Mouse (Mus musculus): Measurements from ENCODE around the gene Actrt2. TPM values are rescaled to one million over a fixed set of nuclear protein-coding genes. Genes with fewer than 3 reads are reported as not detected.

Gene Actrt2
- total RNA-seq, 2 experiments from 2014 or later: not detected

GRCm38 (mm10) chr4:154641296-154642110 lies 26.2 kb downstream of the Actrt2 start:
- intact Hi-C loops (cut with DNase I): loop anchor here (5.0 kb wide), 1 partner anchor 134 kb away; no protein-coding TSS in a partner anchor
- no peak for TF ChIP-seq CTCF (IDR thresholded peaks at IDR 0.05)
- Histone ChIP-seq H3K27ac (0 out of 2 replicates have a peak overlapping the region, but pooled peaks have one; percentile 26), H3K4me3 (no peak overlapping the region)
- no peak for DNase-seq (ENCODE audit: extremely low spot score in 1 of 2, low spot score in 2 of 2)

- intact Hi-C loops (cut with DNase I): loop anchor here (5.0 kb wide), 1 partner anchor 133 kb away; no protein-coding TSS in a partner anchor
- no peak overlapping the region for H3K4me3 ChIP-seq
Observed at GRCm38 (mm10) chr4:154640443-154641295, 27.0 kb downstream of the Actrt2 start.

GRCm38 (mm10) chr4:154639591-154640442 lies 27.9 kb downstream of the Actrt2 start:
- TF ChIP-seq CTCF (IDR thresholded peaks at IDR 0.05): no peak
- H3K27ac ChIP-seq: peak overlapping the region; percentile 44; the same call in 1 of the 2 replicates
- no peak overlapping the region for H3K4me3 ChIP-seq
- no peak for DNase-seq (ENCODE audit: extremely low spot score in 1 of 2, low spot score in 2 of 2)
- intact Hi-C loops (cut with DNase I): loop anchor here (5.0 kb wide), 2 partner anchors 133 to 193 kb away; no protein-coding TSS in a partner anchor

More at GRCm38 (mm10) chr4:154640443-154641295, 27.0 kb downstream of the Actrt2 start:
- H3K27ac ChIP-seq: no peak overlapping the region; the same call in 1 of the 2 replicates
- no peak for TF ChIP-seq CTCF (IDR thresholded peaks at IDR 0.05)
- DNase-seq (ENCODE audit: extremely low spot score in 1 of 2, low spot score in 2 of 2): no peak

GRCm38 (mm10) chr4:154639126-154639525 lies 28.5 kb downstream of the Actrt2 start:
- 0 out of 2 replicates have a peak overlapping the region, but pooled peaks have one; percentile 18 for H3K4me3 ChIP-seq
- TF ChIP-seq CTCF (IDR thresholded peaks at IDR 0.05): peak; percentile 8; the same call in 1 of the 2 replicates
- intact Hi-C loops (cut with DNase I): loop anchor here (5.0 kb wide), 1 partner anchor 192 kb away; no protein-coding TSS in a partner anchor
- peak overlapping the region; percentile 44; the same call in 1 of the 2 replicates for H3K27ac ChIP-seq
- DNase-seq (ENCODE audit: extremely low spot score in 1 of 2, low spot score in 2 of 2): no peak

GRCm38 (mm10) chr4:154638320-154638886 lies 29.3 kb downstream of the Actrt2 start:
- Histone ChIP-seq H3K4me3 (peak overlapping the region; percentile 44), H3K27ac (peak overlapping the region; percentile 66)
- no peak for TF ChIP-seq CTCF (IDR thresholded peaks at IDR 0.05)
- DNase-seq (ENCODE audit: extremely low spot score in 1 of 2, low spot score in 2 of 2): no peak
- intact Hi-C loops (cut with DNase I): loop anchor here (5.0 kb wide), 1 partner anchor 191 kb away; no protein-coding TSS in a partner anchor

- intact Hi-C loops (cut with DNase I): loop anchor here (5.0 kb wide), 1 partner anchor 190 kb away; no protein-coding TSS in a partner anchor
- DNase-seq (ENCODE audit: extremely low spot score in 1 of 2, low spot score in 2 of 2): no peak
- Histone ChIP-seq H3K4me3 (peak overlapping the region; percentile 44), H3K27ac (peak overlapping the region; percentile 66)
- no peak for TF ChIP-seq CTCF (IDR thresholded peaks at IDR 0.05)
Observed at GRCm38 (mm10) chr4:154637468-154638319, 30.0 kb downstream of the Actrt2 start.

GRCm38 (mm10) chr4:154636721-154637311 lies 30.9 kb downstream of the Actrt2 start, which contains the start of gene Prdm16:
Gene Prdm16, minus strand, starts transcription at chr4:154636873.
- Histone ChIP-seq H3K4me3 (peak within 1 kb of the TSS; percentile 44), H3K27ac (peak within 1 kb of the TSS; percentile 78)
- peak; percentile 25 to 31 for DNase-seq (ENCODE audit: extremely low spot score in 1 of 2, low spot score in 2 of 2)
- TF ChIP-seq CTCF (IDR thresholded peaks at IDR 0.05): no peak
- intact Hi-C loops (cut with DNase I): loop anchor here (5.0 kb wide), 1 partner anchor 190 kb away; no protein-coding TSS in a partner anchor

- TF ChIP-seq CTCF (IDR thresholded peaks at IDR 0.05): peak; percentile 17
- DNase-seq (ENCODE audit: extremely low spot score in 1 of 2, low spot score in 2 of 2): peak in 1 of 2 experiments; percentile 18
- Histone ChIP-seq H3K4me3 (peak overlapping the region; percentile 44), H3K27ac (peak overlapping the region; percentile 78)
- intact Hi-C loops (cut with DNase I): loop anchor here (5.0 kb wide), 1 partner anchor 189 kb away; no protein-coding TSS in a partner anchor
Observed at GRCm38 (mm10) chr4:154636053-154636433, 31.6 kb downstream of the Actrt2 start.
